Mouse (Mus musculus) MEL (cell line): ENCODE results near the gene Lamb3.

Experiments used
- CHD2 ChIP-seq: IDR thresholded peaks from 2 replicates; pipeline ENCODE4 v1.6.1; 2011; ENCODE audit warnings: low read length, improper control_type of control experiment
- CTCF ChIP-seq, 3 experiments: IDR thresholded peaks in 2 of 3; conservative IDR thresholded peaks in 1 of 3; 2 replicates each; pipeline ENCODE4 v1.5.1; 2011 to 2012; ENCODE audit warnings: low read length in 3 of 3, low read depth in 2 of 3, mild to moderate bottlenecking in 2 of 3, improper control_type of control experiment in 1 of 3, inconsistent platforms in 1 of 3, mixed read lengths in 1 of 3, moderate library complexity in 1 of 3; ENCODE audit not compliant: control insufficient read depth in 1 of 3, insufficient read depth in 1 of 3, poor library complexity in 1 of 3, severe bottlenecking in 1 of 3
- ETS1 ChIP-seq: IDR thresholded peaks from 2 replicates; pipeline ENCODE4 v1.6.1; 2012; ENCODE audit warnings: low read depth, mild to moderate bottlenecking, inconsistent platforms, low read length, improper control_type of control experiment, moderate library complexity
- GABPA ChIP-seq: IDR thresholded peaks from 2 replicates; pipeline ENCODE4 v1.6.1; 2012; ENCODE audit warnings: low read depth, mild to moderate bottlenecking, inconsistent platforms, low read length, improper control_type of control experiment, moderate library complexity
- GATA1 ChIP-seq: IDR thresholded peaks from 2 replicates; pipeline ENCODE4 v1.6.1; 2011; ENCODE audit warnings: low read depth, low read length, improper control_type of control experiment
- HCFC1 ChIP-seq: IDR thresholded peaks from 2 replicates; pipeline ENCODE4 v1.6.1; 2012; ENCODE audit warnings: low read depth, mild to moderate bottlenecking, inconsistent platforms, low read length, improper control_type of control experiment, moderate library complexity
- MAZ ChIP-seq: IDR thresholded peaks from 2 replicates; pipeline ENCODE4 v1.6.1; 2012; ENCODE audit warnings: low read depth, mild to moderate bottlenecking, inconsistent platforms, low read length, improper control_type of control experiment
- MEF2A ChIP-seq: IDR thresholded peaks from 2 replicates; pipeline ENCODE4 v1.6.1; 2014; ENCODE audit warnings: low read depth, mild to moderate bottlenecking, inconsistent platforms, low read length, improper control_type of control experiment; ENCODE audit not compliant: poor library complexity, insufficient replicate concordance, severe bottlenecking; ENCODE audit errors: extremely low read depth
- NRF1 ChIP-seq: IDR thresholded peaks from 2 replicates; pipeline ENCODE4 v1.6.1; 2014; ENCODE audit warnings: low read depth, mild to moderate bottlenecking, inconsistent platforms, low read length, improper control_type of control experiment, moderate library complexity; ENCODE audit not compliant: poor library complexity, insufficient read depth, severe bottlenecking
- POLR2A ChIP-seq, 2 experiments: IDR thresholded peaks; 2 replicates each; pipeline ENCODE4 v1.6.1; 2011 to 2012; ENCODE audit warnings: low read length in 2 of 2, mild to moderate bottlenecking in 2 of 2, control low read depth in 1 of 2, improper control_type of control experiment in 1 of 2, low read depth in 1 of 2, moderate library complexity in 1 of 2; ENCODE audit not compliant: control insufficient read depth in 1 of 2, insufficient read depth in 1 of 2, poor library complexity in 1 of 2
- TBP ChIP-seq: IDR thresholded peaks from 2 replicates; pipeline ENCODE4 v1.8.0; 2011; ENCODE audit warnings: low read depth, low read length, improper control_type of control experiment
- USF1 ChIP-seq: IDR thresholded peaks from 2 replicates; pipeline ENCODE4 v1.6.1; 2014; ENCODE audit warnings: low read depth, mild to moderate bottlenecking, inconsistent platforms, low read length, improper control_type of control experiment, moderate library complexity
- USF2 ChIP-seq, 2 experiments: IDR thresholded peaks; 2 replicates each; pipeline ENCODE4 v1.6.1; 2011 to 2012; ENCODE audit warnings: improper control_type of control experiment in 2 of 2, low read length in 2 of 2, borderline replicate concordance in 1 of 2, inconsistent platforms in 1 of 2, low read depth in 1 of 2, mild to moderate bottlenecking in 1 of 2; ENCODE audit not compliant: insufficient read depth in 1 of 2
- ZNF384 ChIP-seq: IDR thresholded peaks from 2 replicates; pipeline ENCODE4 v1.6.1; 2012; ENCODE audit warnings: low read depth, mild to moderate bottlenecking, inconsistent platforms, low read length, improper control_type of control experiment

- TF ChIP-seq CTCF (IDR thresholded peaks at IDR 0.05 in 2 of 3, conservative IDR thresholded peaks at IDR 0.05 in 1 of 3; ENCODE audit: control insufficient read depth in 1 of 3, insufficient read depth in 1 of 3, low read depth in 2 of 3, low read length in 3 of 3, poor library complexity in 1 of 3, severe bottlenecking in 1 of 3) (no peak), GATA1 (no peak), ETS1 (no peak), POLR2A (IDR thresholded peaks at IDR 0.05; ENCODE audit: control insufficient read depth in 1 of 2, insufficient read depth in 1 of 2, low read depth in 1 of 2, low read length in 2 of 2, poor library complexity in 1 of 2) (no peak), CHD2 (no peak), USF2 (IDR thresholded peaks at IDR 0.05; ENCODE audit: borderline replicate concordance in 1 of 2, insufficient read depth in 1 of 2, low read depth in 1 of 2, low read length in 2 of 2) (no peak), ZNF384 (no peak), NRF1 (no peak), MEF2A (no peak), TBP (no peak), HCFC1 (no peak), USF1 (no peak), GABPA (no peak), MAZ (no peak)
Measured at GRCm38 (mm10) chr1:193359199-193359598, 151.7 kb downstream of the Lamb3 start.
